Mouse (Mus musculus): ENCODE measurements around the gene Tmem184b. TPM values are rescaled to one million over a fixed set of nuclear protein-coding genes. Genes with fewer than 3 reads are reported as not detected.

Tmem184b gene
- polyA plus RNA-seq, 1 experiment, result 74.2 TPM

GRCm38 (mm10) chr15:79400134-79400974 lies 3.0 kb downstream of the Tmem184b start:
- Histone ChIP-seq H3K4me3 (ENCODE audit: insufficient read depth, poor library complexity, severe bottlenecking) (no peak overlapping the region), H3K79me3 (ENCODE audit: low read depth) (peaks cover 43% of the 10 kb centered on the region), H3K36me3 (ENCODE audit: control insufficient read depth, insufficient read depth) (peaks cover 8% of the 10 kb centered on the region), H3ac (ENCODE audit: control insufficient read depth, insufficient read length, low read depth) (peak overlapping the region; percentile 5), H3K79me2 (ENCODE audit: control insufficient read depth, insufficient read depth) (peaks cover 76% of the 10 kb centered on the region), H3K27me3 (ENCODE audit: control insufficient read depth, insufficient read depth, insufficient read length) (no peaks in the 10 kb centered on the region)
- TF ChIP-seq CTCF (IDR thresholded peaks at IDR 0.05; ENCODE audit: control insufficient read depth, insufficient read depth, insufficient read length) (no peak), MYOD1 (IDR thresholded peaks at IDR 0.05; ENCODE audit: control insufficient read depth, insufficient read length, low read depth) (no peak), CEBPB (IDR thresholded peaks at IDR 0.05; ENCODE audit: low read depth) (no peak), USF1 (IDR thresholded peaks at IDR 0.05; ENCODE audit: low read depth) (peak; percentile 86), MAX (IDR thresholded peaks at IDR 0.05) (no peak), MYOG (IDR thresholded peaks at IDR 0.05; ENCODE audit: control insufficient read depth, extremely low read depth, insufficient read length) (no peak)

DNA sequence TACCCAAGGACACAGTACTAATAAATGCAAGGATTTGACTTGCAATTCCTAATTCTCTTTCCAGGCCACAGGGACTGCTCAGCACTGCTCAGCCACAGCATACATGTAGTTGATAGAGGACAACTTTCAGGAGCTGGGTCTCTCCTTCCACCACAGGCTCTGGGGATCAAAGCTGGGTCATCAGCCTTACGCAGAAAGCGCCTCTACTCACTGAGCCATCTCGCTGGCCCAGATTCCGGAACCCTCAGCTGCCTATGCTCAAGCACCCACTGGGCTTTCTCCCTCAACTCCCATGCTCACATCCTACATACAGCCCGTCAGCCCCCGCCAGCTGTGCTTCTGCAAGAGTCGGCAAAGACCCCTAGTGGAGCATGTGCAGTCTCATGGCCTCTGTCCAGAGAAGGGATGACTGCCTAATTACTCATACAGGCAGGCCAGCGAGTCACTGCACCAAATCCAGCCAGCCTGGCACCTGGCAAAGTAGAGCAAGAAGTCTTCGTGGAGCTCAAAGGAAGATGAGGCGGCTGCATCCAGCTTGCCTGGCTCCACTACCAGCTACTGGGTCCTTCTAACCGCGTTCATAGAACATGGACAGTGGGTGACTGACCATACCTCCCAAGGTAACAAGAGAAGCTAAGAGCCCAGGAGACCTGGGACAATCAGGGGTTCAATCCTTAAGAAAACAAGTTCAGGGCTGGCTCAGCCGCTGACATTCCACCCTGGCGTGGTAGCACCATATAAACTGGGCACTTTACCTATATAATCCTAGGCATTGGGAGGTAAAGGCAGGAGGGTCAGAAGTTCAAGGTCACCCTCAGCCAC lies 3.9 kb downstream of the Tmem184b start:
- no peak overlapping the region for H3K4me3 ChIP-seq (ENCODE audit: insufficient read depth, poor library complexity, severe bottlenecking)
- H3K36me3 ChIP-seq (ENCODE audit: control insufficient read depth, insufficient read depth), result peaks cover 8% of the 10 kb centered on the region
- no peak for TF ChIP-seq CEBPB (IDR thresholded peaks at IDR 0.05; ENCODE audit: low read depth)
- no peak for TF ChIP-seq MYOG (IDR thresholded peaks at IDR 0.05; ENCODE audit: control insufficient read depth, extremely low read depth, insufficient read length)
- no peak for TF ChIP-seq FOSL1 (IDR thresholded peaks at IDR 0.05; ENCODE audit: insufficient read depth, low read length, poor library complexity, severe bottlenecking)
- TF ChIP-seq MAX (IDR thresholded peaks at IDR 0.05), result no peak
- no peak for TF ChIP-seq USF1 (IDR thresholded peaks at IDR 0.05; ENCODE audit: low read depth)
- TF ChIP-seq CTCF (IDR thresholded peaks at IDR 0.05; ENCODE audit: control insufficient read depth, insufficient read depth, insufficient read length), result no peak
- no peak for TF ChIP-seq MYOD1 (IDR thresholded peaks at IDR 0.05; ENCODE audit: control insufficient read depth, insufficient read length, low read depth)
- H3ac ChIP-seq (ENCODE audit: control insufficient read depth, insufficient read length, low read depth), result no peak overlapping the region
- peaks cover 86% of the 10 kb centered on the region for H3K79me2 ChIP-seq (ENCODE audit: control insufficient read depth, insufficient read depth)
- H3K27me3 ChIP-seq (ENCODE audit: control insufficient read depth, insufficient read depth, insufficient read length), result no peaks in the 10 kb centered on the region
- H3K79me3 ChIP-seq (ENCODE audit: low read depth), result peaks cover 45% of the 10 kb centered on the region

- H3ac ChIP-seq (ENCODE audit: control insufficient read depth, insufficient read length, low read depth), result no peak overlapping the region
- TF ChIP-seq MYOD1 (IDR thresholded peaks at IDR 0.05; ENCODE audit: control insufficient read depth, insufficient read length, low read depth) (no peak), MYOG (IDR thresholded peaks at IDR 0.05; ENCODE audit: control insufficient read depth, extremely low read depth, insufficient read length) (no peak), FOSL1 (IDR thresholded peaks at IDR 0.05; ENCODE audit: insufficient read depth, low read length, poor library complexity, severe bottlenecking) (no peak)
- H3K79me2 ChIP-seq (ENCODE audit: control insufficient read depth, insufficient read depth), result peaks cover 96% of the 10 kb centered on the region
- no peaks in the 10 kb centered on the region for H3K27me3 ChIP-seq (ENCODE audit: control insufficient read depth, insufficient read depth, insufficient read length)
- H3K79me3 ChIP-seq (ENCODE audit: low read depth), result peaks cover 42% of the 10 kb centered on the region
- H3K4me3 ChIP-seq (ENCODE audit: insufficient read depth, poor library complexity, severe bottlenecking), result no peak overlapping the region
- peaks cover 8% of the 10 kb centered on the region for H3K36me3 ChIP-seq (ENCODE audit: control insufficient read depth, insufficient read depth)
These were observed 6.6 kb downstream of the Tmem184b start for GRCm38 (mm10) chr15:79396736-79397135.

GRCm38 (mm10) chr15:79395281-79395680 lies 8.1 kb downstream of the Tmem184b start:
- Histone ChIP-seq H3K27me3 (ENCODE audit: control insufficient read depth, insufficient read depth, insufficient read length) (no peaks in the 10 kb centered on the region), H3K79me3 (ENCODE audit: low read depth) (peaks cover 29% of the 10 kb centered on the region), H3K36me3 (ENCODE audit: control insufficient read depth, insufficient read depth) (peaks cover 8% of the 10 kb centered on the region), H3ac (ENCODE audit: control insufficient read depth, insufficient read length, low read depth) (no peak overlapping the region), H3K79me2 (ENCODE audit: control insufficient read depth, insufficient read depth) (peaks cover 88% of the 10 kb centered on the region), H3K4me3 (ENCODE audit: insufficient read depth, poor library complexity, severe bottlenecking) (no peak overlapping the region)
- no peak for TF ChIP-seq FOSL1 (IDR thresholded peaks at IDR 0.05; ENCODE audit: insufficient read depth, low read length, poor library complexity, severe bottlenecking)
- TF ChIP-seq MYOG (IDR thresholded peaks at IDR 0.05; ENCODE audit: control insufficient read depth, extremely low read depth, insufficient read length), result no peak
- no peak for TF ChIP-seq MAX (IDR thresholded peaks at IDR 0.05)
- no peak for TF ChIP-seq MYOD1 (IDR thresholded peaks at IDR 0.05; ENCODE audit: control insufficient read depth, insufficient read length, low read depth)
- TF ChIP-seq CTCF (IDR thresholded peaks at IDR 0.05; ENCODE audit: control insufficient read depth, insufficient read depth, insufficient read length), result no peak
- no peak for TF ChIP-seq CEBPB (IDR thresholded peaks at IDR 0.05; ENCODE audit: low read depth)
- no peak for TF ChIP-seq USF1 (IDR thresholded peaks at IDR 0.05; ENCODE audit: low read depth)

DNA sequence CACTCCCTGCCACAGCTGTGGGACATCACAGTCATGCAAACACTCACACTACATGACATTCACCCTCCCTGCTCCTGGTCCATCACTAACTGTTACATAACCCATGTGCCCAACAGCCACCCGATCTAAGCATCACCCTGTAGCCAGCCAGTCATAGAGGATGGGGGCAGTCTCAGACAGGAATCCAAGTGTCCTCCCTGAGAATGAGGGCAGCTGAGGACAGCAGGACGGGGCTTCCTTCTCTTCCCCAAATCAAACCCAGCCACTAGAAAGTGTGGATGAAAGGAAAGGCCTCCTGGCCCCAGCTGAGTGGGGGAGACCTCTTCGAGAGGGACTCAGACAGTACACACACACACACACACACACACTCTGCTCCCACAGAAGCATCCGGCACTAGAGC lies 8.5 kb downstream of the Tmem184b start:
- TF ChIP-seq MAX (IDR thresholded peaks at IDR 0.05), result no peak
- no peak for TF ChIP-seq FOSL1 (IDR thresholded peaks at IDR 0.05; ENCODE audit: insufficient read depth, low read length, poor library complexity, severe bottlenecking)
- no peak for TF ChIP-seq MYOD1 (IDR thresholded peaks at IDR 0.05; ENCODE audit: control insufficient read depth, insufficient read length, low read depth)
- no peak for TF ChIP-seq CTCF (IDR thresholded peaks at IDR 0.05; ENCODE audit: control insufficient read depth, insufficient read depth, insufficient read length)
- no peak for TF ChIP-seq MYOG (IDR thresholded peaks at IDR 0.05; ENCODE audit: control insufficient read depth, extremely low read depth, insufficient read length)
- no peak for TF ChIP-seq USF1 (IDR thresholded peaks at IDR 0.05; ENCODE audit: low read depth)
- TF ChIP-seq CEBPB (IDR thresholded peaks at IDR 0.05; ENCODE audit: low read depth), result no peak
- H3ac ChIP-seq (ENCODE audit: control insufficient read depth, insufficient read length, low read depth), result no peak overlapping the region
- H3K36me3 ChIP-seq (ENCODE audit: control insufficient read depth, insufficient read depth), result peaks cover 8% of the 10 kb centered on the region
- peaks cover 30% of the 10 kb centered on the region for H3K79me3 ChIP-seq (ENCODE audit: low read depth)
- H3K79me2 ChIP-seq (ENCODE audit: control insufficient read depth, insufficient read depth), result peaks cover 88% of the 10 kb centered on the region
- H3K27me3 ChIP-seq (ENCODE audit: control insufficient read depth, insufficient read depth, insufficient read length), result no peaks in the 10 kb centered on the region
- H3K4me3 ChIP-seq (ENCODE audit: insufficient read depth, poor library complexity, severe bottlenecking), result no peak overlapping the region
